Mouse (Mus musculus) ES-E14 (cell line): ENCODE results near the gene Ncf1.

Experiments
- CHD2 ChIP-seq: IDR thresholded peaks from 2 replicates; pipeline ENCODE4 v1.6.1; 2014; ENCODE audit warnings: mild to moderate bottlenecking, low read depth, low read length, inconsistent platforms
- MAFK ChIP-seq: IDR thresholded peaks from 2 replicates; pipeline ENCODE4 v1.6.1; 2014; ENCODE audit warnings: mild to moderate bottlenecking, low read depth, low read length, inconsistent platforms; ENCODE audit not compliant: insufficient read depth
- ZC3H11A ChIP-seq: IDR thresholded peaks from 2 replicates; pipeline ENCODE4 v1.6.1; 2012; ENCODE audit warnings: low read depth, mild to moderate bottlenecking, inconsistent platforms, low read length, borderline replicate concordance
- ZNF384 ChIP-seq: IDR thresholded peaks from 2 replicates; pipeline ENCODE4 v1.6.1; 2012; ENCODE audit warnings: low read depth, low read length, inconsistent platforms

DNA sequence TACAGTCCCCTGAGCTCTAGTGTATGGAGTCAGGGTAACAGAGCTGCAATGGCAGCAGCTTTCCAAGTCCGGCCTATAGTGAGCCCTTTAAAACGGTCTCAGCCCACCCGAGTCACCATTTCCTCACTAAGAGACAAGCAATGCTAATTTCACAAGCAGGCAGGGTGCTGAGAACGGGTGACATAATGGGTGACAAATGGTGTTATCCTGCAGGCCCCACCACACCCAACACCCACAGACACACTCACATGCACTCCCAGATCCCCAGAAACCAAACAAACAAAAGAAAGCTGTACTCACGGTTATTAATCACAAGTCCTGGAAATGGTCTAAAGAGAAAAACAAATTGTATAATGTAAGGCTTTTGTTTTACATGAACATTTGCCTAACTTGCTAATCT lies 12.4 kb upstream of the Ncf1 start:
- TF ChIP-seq CHD2 (no peak), ZNF384 (no peak), ZC3H11A (no peak), MAFK (no peak)
